Mouse (Mus musculus): ENCODE results near the gene Spocd1. TPM values are rescaled to one million over a fixed set of nuclear protein-coding genes. Genes with fewer than 3 reads are reported as not detected.

Spocd1 gene
- polyA plus RNA-seq (2012; rRNA removed) = 0.06 and 0.09 TPM in 2 replicates

GRCm38 (mm10) chr4:129928949-129929348, at the start of gene Spocd1:
TSS of gene Spocd1 (plus strand) at chr4:129929249.

GRCm38 (mm10) chr4:129984421-129985061, 55.5 kb downstream of the Spocd1 start, which contains the start of gene Adgrb2:
TSS of gene Adgrb2 (plus strand) at chr4:129984870.

Other genes with a start within 250 kb of the Spocd1 start
- 42.1 and 47.1 TPM in 2 replicates for gene Tmem39b, start 232.4 kb upstream of the Spocd1 start, polyA plus RNA-seq (2012; rRNA removed)
- gene Khdrbs1, start 186.9 kb upstream of the Spocd1 start, polyA plus RNA-seq (2012; rRNA removed) = 58.4 and 71.5 TPM in 2 replicates
- gene Ptp4a2, start 118.0 kb upstream of the Spocd1 start, polyA plus RNA-seq (2012; rRNA removed) = 66.1 and 70.5 TPM in 2 replicates
- gene Adgrb2, start 55.6 kb downstream of the Spocd1 start, polyA plus RNA-seq (2012; rRNA removed) = 137 and 156 TPM in 2 replicates
- 22.3 and 41.6 TPM in 2 replicates for gene Col16a1, start 118.6 kb downstream of the Spocd1 start, polyA plus RNA-seq (2012; rRNA removed)
- 53.3 and 56.2 TPM in 2 replicates for gene Pef1, start 173.3 kb downstream of the Spocd1 start, polyA plus RNA-seq (2012; rRNA removed)
- gene Hcrtr1, start 210.1 kb downstream of the Spocd1 start, polyA plus RNA-seq (2012; rRNA removed) = 6.9 and 8.1 TPM in 2 replicates
- 7.3 and 7.5 TPM in 2 replicates for gene Tinagl1, start 245.9 kb downstream of the Spocd1 start, polyA plus RNA-seq (2012; rRNA removed)

Data from central nervous system, embryonic 18 days (tissue).